Mouse (Mus musculus): ENCODE data around the gene Sapcd1.
"Not testable (repeated sequence)": the region's sequence is repeated elsewhere in the genome, so short reads cannot be mapped to it uniquely, and the experiment has no call there.

Sapcd1 gene

DNA sequence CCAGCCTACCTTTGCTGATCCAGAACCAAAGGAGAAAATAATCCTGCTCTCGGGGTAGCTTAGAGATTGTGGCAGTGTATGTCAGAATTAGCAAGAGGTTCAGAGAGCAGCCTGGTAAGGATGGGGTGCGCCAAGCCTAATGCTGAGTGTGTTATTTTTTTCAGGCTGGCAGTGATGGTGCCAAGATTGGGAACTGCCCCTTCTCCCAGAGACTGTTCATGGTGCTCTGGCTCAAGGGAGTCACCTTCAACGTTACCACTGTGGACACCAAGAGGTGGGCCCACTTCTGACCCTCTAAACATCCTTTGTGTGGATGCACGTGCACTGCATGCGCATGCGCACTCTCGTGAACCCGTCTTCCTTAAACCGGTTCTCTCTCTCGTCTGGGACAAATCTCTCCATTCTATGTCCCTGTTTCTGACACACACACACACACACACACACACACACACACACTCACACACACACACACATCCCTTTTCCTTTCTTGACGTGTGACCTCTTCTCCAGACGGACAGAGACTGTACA, 24.5 kb upstream of the Sapcd1 start:
- no peak for DNase-seq

GRCm38 (mm10) chr17:35051156-35052086, 23.6 kb upstream of the Sapcd1 start:
- peak; percentile 67 to 82 for DNase-seq

GRCm38 (mm10) chr17:35050126-35050750, 22.4 kb upstream of the Sapcd1 start:
- DNase-seq = peak; percentile 85 to 86

- DNase-seq = peak; percentile 67 to 78
These were observed 21.8 kb upstream of the Sapcd1 start, which contains the start of gene Clic1 for GRCm38 (mm10) chr17:35049561-35050016. Gene Clic1, plus strand, starts transcription at chr17:35049966.

DNA sequence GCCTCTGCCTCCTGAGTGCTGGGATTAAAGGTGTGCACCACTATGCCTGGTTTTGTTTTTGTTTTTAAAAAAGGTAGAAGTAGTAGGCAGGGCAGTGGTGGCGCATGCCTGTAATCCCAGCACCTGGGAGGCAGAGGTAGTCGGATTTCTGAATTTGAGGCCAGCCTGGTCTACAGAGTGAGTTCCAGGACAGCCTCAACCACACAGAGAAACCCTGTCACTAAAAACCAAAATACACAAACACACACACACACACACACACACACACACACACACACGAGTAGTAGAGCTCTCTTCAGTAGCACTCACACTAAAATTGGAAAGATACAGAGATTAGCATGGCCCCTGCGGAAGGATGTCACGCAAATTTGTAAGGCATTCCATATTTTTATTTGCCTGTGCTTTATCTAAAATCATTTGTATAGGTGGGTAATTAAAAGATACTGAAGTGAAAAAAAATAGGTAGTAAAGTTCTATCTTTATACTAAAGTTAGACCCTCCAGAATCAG, 21.2 kb upstream of the Sapcd1 start:
- DNase-seq = no peak

- DNase-seq = peak; percentile 30 to 55
These were observed 20.5 kb upstream of the Sapcd1 start for GRCm38 (mm10) chr17:35048149-35048931.

DNA sequence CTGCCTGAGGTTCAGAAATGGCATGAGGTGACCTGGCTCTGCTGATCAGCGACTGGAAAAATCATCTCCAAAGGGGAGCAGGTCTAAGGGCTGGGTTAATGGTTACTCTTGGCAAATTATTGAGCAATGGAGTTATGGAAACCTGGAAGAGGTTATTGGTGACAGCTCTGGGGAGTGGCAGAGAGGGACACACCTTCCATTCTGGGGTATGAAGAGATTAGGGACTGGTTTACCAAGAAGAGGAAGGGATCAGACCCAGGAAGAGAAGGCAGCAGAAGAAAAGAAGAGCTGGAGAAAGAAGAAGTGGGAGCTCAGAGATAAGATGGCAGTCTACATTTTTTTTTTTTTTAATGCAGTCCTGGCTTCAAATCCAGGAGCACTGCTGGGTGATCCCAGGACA, 19.9 kb upstream of the Sapcd1 start:
- no peak for DNase-seq

GRCm38 (mm10) chr17:35046681-35047455, 19.1 kb upstream of the Sapcd1 start, which contains the start of gene Msh5:
Gene Msh5, minus strand, starts transcription at chr17:35046745.
- peak; percentile 97 to 98 for DNase-seq

DNA sequence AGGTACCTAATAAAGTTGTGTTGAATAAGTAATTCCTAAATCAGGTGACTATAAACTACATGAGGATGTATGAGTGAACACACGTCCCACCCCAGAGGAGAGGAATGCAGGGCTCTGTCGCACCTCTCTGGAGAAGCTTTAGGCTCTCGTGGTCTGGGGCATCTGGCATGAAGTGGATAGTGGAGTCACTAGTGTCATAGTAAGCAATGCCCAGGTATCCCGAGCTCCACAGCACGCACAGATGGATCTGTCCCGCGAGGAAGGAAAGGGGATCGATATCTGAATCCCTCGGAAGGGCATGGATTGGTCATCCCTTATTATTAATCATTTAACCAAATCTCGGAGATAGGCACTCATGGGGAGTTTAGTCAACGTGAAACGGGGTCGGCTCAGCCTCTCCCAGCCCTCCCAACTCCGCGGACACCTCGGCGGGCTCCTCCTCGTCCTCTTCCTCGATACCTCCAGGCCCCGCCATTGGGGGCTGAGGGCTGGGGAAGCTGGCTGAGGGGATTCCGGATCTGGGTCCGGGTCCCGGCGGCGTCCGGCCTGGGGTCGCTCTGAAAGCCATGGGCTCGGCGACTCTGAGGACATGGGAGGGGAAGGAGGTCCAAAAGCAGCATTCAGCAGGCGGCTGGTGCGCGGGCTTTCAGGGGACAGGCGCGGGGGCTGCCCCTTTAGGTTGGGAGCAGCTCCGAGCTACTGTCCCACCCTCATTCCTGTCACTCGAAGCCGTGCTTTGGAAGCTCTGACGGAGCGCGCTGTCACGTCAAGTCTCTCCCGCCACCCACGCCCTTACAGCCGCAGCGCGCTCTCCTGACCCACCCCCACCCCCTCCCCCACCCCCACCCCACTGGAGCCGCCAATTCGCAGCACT, 18.2 kb upstream of the Sapcd1 start:
- no peak for DNase-seq

DNA sequence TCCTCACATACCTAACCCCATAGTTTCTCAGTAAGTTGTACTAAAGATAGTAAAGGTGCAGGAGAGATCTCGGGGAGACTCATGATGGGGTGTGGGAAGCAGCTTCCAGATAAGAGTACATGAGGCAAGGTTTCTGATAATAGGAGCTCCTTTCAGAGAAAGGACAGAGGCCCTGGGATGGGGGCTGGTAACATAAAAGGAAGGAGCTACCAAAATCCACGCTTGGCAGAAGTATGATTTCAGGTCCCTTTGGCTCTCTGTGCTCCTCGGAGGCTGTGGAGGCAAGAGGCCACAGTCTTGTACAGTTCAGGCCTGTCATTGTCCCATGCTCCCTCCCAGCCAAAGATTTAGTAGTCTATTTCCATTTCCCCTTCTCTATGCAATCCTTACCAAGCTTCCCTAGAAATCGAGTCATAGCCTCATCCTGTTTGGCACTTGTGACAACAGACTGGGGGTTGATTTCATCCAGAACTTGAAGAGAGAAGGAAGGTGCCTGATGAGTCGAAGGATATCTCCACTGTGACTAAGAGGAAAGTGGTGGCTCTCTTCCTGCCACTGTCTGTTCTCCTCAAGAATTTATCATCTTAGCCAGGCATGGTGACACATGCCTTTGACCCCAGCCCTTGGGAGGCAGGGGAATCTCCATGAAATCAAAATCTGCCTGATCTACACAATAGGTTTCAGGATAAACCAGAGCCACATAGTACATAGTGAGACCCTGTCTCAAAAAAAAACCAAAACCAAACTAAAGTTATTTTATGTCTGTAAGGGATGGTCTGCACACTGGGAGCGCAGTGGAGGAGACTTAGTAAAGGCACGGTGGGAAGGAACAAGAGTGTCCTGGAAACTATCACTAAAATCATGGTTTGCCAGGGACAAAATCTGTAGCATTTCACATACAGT, 17.3 kb upstream of the Sapcd1 start:
- DNase-seq = no peak

DNA sequence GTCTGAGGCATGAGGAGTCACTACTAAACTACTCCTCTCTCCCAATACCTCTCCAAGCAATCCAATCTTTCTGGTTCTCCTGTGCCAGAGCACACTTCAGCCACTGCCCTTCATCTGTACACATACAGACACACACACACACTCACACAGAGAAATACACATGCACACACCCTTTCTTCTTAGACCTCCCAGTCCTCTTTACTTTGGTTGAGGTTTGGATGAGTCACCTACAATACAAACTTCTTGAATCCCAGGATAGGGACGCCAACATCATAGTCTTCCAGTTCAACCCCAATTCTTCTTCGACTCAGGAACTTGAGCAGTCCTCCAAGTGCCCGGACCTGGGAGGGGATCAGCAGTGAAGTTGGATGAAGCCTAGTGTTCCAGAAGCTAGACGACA, 16.0 kb upstream of the Sapcd1 start:
- DNase-seq = no peak

- DNase-seq = no peak
These were observed 11.5 kb upstream of the Sapcd1 start for GRCm38 (mm10) chr17:35039121-35039873.

DNA sequence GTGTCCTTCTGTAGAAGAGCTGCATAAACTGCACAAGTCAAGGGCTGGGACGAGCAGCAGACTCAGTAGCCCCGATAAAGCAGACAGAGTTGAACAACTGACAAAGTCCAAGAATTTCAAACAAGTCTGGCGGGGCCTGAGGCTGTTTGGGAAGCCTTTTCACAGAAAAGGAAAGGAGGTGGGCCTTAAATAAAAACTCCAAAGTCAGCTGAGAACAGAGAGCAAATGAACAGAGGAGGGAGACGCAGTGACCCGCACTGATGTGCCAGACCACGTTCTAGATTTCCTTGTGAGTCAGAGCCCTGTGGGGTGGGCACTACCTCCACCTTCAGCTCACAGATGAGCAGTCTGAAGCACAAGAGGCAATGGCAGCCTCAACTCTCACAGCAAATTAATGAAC, 7.1 kb upstream of the Sapcd1 start:
- DNase-seq = no peak

DNA sequence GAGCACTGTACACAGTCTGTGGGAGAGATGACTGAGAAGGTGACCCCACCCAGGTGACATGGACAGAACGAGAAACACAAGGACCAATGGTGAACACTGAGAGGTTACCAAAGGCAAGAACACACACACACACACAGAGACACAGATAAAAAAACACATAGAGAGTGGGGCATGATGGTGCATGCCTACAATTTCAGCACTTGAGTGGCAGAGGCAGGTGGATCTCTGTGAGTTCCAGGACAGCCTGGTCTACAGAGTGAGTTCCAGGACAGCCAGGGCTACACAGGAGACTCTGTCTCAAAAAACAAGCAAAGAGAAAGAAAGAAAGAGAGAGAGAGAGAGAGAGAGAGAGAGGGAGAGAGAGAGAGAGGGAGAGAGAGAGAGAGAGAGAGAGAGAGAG, 5.9 kb upstream of the Sapcd1 start:
- DNase-seq = not testable (repeated sequence)

GRCm38 (mm10) chr17:35032323-35032870, 4.6 kb upstream of the Sapcd1 start:
- no peak for DNase-seq

DNA sequence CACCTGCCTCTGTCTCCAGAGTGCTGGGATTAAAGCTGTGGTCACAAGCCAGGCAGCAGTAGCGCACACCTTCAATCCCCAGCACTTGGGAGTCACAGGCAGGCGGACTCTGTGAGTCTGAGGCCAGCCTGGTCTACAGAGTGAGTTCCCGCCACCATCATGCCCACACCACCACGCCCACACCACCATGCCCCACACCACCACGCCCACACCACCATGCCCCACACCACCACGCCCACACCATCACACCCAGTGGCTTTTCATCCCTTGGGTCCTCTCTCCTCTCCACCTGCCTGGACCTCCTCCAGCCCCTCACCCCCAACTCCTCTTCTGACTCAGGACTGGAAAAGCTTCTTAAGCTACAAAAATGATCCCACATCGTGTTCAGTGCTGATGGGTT, 4.1 kb upstream of the Sapcd1 start:
- DNase-seq = no peak

GRCm38 (mm10) chr17:35031272-35031671, 3.5 kb upstream of the Sapcd1 start:
- DNase-seq = no peak

All from thymus, postnatal 36 days (tissue).